Mouse (Mus musculus) intestine, embryonic 14.5 days (tissue): ENCODE measurements around the gene Tdrd6. TPM values are rescaled to one million over a fixed set of nuclear protein-coding genes. Genes with fewer than 3 reads are reported as not detected.

Experiments used
- ATAC-seq: fragments of 200-750 bp; cut with Nextera tagmentation; replicated peaks from 2 replicates; pipeline ENCODE4 v1.8.0; 2017; ENCODE audit warnings: low read depth, moderate number of reproducible peaks, moderate TSS enrichment, moderate library complexity; ENCODE audit not compliant: low FRiP score, low TSS enrichment
- DNase-seq: peaks from one replicate; pipeline ENCODE4 v3.0.0-alpha.2; 2018; ENCODE audit warnings: low spot score
- H3K27ac ChIP-seq: fragments of 300-500 bp; sonication (generic); 2 replicates; pipeline ENCODE4 v1.5.1; 2014; ENCODE audit warnings: low read depth, mild to moderate bottlenecking, control low read depth
- H3K27me3 ChIP-seq: fragments of 300-500 bp; sonication (generic); replicated peaks from 2 replicates; pipeline ENCODE4 v1.6.1; 2014; ENCODE audit warnings: low read length, control low read depth; ENCODE audit not compliant: control insufficient read depth, insufficient read depth
- H3K36me3 ChIP-seq: fragments of 300-500 bp; sonication (generic); 2 replicates; pipeline ENCODE4 v1.6.1; 2014; ENCODE audit warnings: low read length, control low read depth; ENCODE audit not compliant: control insufficient read depth, insufficient read depth
- H3K4me1 ChIP-seq: fragments of 300-500 bp; sonication (generic); replicated peaks from 2 replicates; pipeline ENCODE4 v1.6.1; 2014; ENCODE audit warnings: low read length, control low read depth, mixed read lengths; ENCODE audit not compliant: control insufficient read depth, insufficient read depth
- H3K4me2 ChIP-seq: fragments of 300-500 bp; sonication (generic); 2 replicates; pipeline ENCODE4 v1.6.1; 2014; ENCODE audit warnings: low read length
- H3K4me3 ChIP-seq: fragments of 300-500 bp; sonication (generic); 2 replicates; pipeline ENCODE4 v1.5.1; 2014; ENCODE audit warnings: low read depth, low read length, control low read depth, mixed read lengths
- H3K9ac ChIP-seq: fragments of 300-500 bp; sonication (generic); 2 replicates; pipeline ENCODE4 v1.6.1; 2014; ENCODE audit warnings: mild to moderate bottlenecking, low read length
- H3K9me3 ChIP-seq: fragments of 300-500 bp; sonication (generic); 2 replicates; pipeline ENCODE4 v1.6.1; 2016; ENCODE audit warnings: low read length, control low read depth; ENCODE audit not compliant: control insufficient read depth
- WGBS: fragments of 180-500 bp; shearing (Covaris S2); extraction: QIAGEN DNeasy Blood & Tissue Kit; methylation state at CpG from one replicate; pipeline ENCODE4 v1.1.7; 2014; 5-methylcytosine and 5-hydroxymethylcytosine counted together
- polyA plus RNA-seq: library from polyadenylated mRNA; unstranded; fragments of >200 nt; fragmentation: Nextera tagmentation; extraction: Ambion mirVana; gene quantifications from 2 replicates; pipeline ENCODE4 v1.2.1, GENCODE M21; 2014

The Tdrd6 gene
- 0.15 and 0.17 TPM in 2 replicates for polyA plus RNA-seq

DNA sequence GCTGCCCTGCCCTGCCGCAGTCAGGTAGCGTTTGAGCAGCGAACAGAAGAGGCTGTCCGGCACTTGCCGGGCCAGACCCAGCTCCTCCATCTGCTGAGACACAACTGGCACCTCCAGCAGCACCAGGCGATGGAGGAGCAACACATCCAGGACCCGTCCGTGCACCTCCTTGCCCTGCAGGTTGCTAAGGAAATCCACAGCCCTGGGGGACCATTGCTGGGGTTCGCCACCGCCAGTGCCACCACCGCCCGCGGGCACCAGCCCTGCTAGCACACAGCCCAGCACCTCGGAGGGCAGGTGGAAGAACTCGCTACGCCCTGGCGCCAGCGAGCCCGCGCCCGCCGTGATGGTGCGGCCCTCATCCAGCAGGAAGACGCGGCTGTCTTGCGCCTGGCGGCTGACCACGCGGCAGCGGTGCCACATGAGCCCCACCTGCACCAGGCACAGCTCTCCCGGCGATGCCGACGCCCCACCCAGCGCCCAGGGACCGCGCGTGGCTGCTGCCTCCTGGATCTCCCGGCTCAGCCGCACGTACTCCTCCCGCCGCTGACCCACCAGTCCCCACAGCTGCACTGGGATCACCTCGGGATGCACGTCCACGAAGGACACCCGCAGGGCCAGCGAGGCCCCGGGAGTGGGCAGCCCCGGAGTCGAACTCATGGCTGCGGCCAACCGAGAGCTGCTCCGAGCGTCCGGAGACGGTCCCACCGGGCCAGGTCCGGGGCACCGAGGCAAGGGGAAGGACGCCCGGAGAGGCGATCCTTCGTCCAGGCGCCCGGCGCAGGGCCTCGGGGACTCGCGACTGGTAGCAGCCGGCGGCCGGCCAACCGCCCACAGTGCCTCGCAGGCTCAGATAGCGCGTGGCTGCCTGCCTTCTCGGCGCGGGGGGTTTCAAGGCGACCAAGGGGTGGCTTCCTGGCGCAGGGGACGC lies at the start of gene Tdrd6:
Gene Tdrd6 (minus strand): TSS at position 804 of the 931 bp plus-strand sequence.
- DNase-seq, result peak; percentile 66
- ATAC-seq, result peak; percentile 36; the same call in 1 of the 2 replicates
- no peaks in the 10 kb centered on the region for H3K36me3 ChIP-seq
- H3K9me3 ChIP-seq, result 0 out of 2 replicates have a peak, but pooled peaks cover 3% of the 10 kb centered on the region
- H3K27ac ChIP-seq, result no peak within 1 kb of the TSS
- H3K4me2 ChIP-seq, result peak within 1 kb of the TSS; percentile 62
- peak within 1 kb of the TSS; percentile 36 for H3K4me3 ChIP-seq
- peaks cover 7% of the 10 kb centered on the region; the same call in 1 of the 2 replicates for H3K4me1 ChIP-seq
- H3K27me3 ChIP-seq, result peaks cover 38% of the 10 kb centered on the region
- 4% methylated on average over 79 of the region's 83 CpGs for WGBS
- peak within 1 kb of the TSS; percentile 22; the same call in 1 of the 2 replicates for H3K9ac ChIP-seq

DNA sequence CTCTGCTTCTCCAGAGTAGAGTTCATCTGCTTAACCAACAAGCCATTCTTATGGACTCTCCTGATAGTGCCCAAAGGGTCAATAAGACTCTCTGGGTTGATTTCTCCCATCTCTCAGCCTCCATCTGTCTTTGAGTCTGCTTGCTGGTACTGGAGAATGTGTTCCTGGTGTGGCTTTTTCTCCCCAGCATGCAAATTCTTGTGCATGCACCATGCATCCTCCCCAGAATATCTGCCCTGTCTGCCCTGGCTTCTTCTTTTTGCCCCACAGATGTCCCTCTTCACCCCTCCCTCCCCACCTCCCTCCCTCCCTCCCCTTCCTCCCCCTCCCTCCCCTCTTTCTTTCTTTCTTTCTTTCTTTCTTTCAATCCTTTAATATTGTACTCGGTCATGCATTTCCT lies 47.2 kb upstream of the Tdrd6 start:
- no peaks in the 10 kb centered on the region for H3K27me3 ChIP-seq
- no peak for DNase-seq
- 31% methylated on average over 1 of the region's 1 CpGs for WGBS
- no peaks in the 10 kb centered on the region for H3K9me3 ChIP-seq
- 0 out of 2 replicates have a peak, but pooled peaks cover 4% of the 10 kb centered on the region for H3K36me3 ChIP-seq
- H3K9ac ChIP-seq, result no peak overlapping the region
- H3K4me2 ChIP-seq, result no peak overlapping the region
- no peak overlapping the region for H3K27ac ChIP-seq
- no peaks in the 10 kb centered on the region for H3K4me1 ChIP-seq
- H3K4me3 ChIP-seq, result no peak overlapping the region
- ATAC-seq, result no peak

DNA sequence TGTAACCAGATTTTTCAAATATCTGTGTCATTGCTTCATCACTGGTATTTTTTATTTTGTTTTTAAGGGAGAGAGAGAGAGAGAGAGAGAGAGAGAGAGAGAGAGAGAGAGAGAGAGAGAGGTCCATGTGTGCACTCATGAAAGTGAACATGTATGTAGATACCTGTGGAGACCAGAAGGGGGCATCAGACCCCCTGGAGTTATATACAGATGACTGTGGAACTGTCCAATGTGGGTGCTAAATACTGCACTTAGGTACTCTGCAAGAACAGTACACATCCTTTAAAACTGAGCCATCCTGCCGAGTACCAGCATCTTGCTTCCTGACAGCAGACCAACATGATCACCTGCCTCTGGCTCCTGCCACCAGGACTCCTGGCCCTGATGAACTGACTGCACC lies 46.1 kb upstream of the Tdrd6 start:
- Histone ChIP-seq H3K27me3 (no peaks in the 10 kb centered on the region), H3K4me2 (no peak overlapping the region), H3K36me3 (0 out of 2 replicates have a peak, but pooled peaks cover 4% of the 10 kb centered on the region), H3K4me3 (no peak overlapping the region), H3K27ac (no peak overlapping the region), H3K9me3 (no peaks in the 10 kb centered on the region), H3K4me1 (no peaks in the 10 kb centered on the region), H3K9ac (no peak overlapping the region)
- DNase-seq (no peak), ATAC-seq (no peak)
- 88% methylated on average over 1 of the region's 1 CpGs for WGBS

DNA sequence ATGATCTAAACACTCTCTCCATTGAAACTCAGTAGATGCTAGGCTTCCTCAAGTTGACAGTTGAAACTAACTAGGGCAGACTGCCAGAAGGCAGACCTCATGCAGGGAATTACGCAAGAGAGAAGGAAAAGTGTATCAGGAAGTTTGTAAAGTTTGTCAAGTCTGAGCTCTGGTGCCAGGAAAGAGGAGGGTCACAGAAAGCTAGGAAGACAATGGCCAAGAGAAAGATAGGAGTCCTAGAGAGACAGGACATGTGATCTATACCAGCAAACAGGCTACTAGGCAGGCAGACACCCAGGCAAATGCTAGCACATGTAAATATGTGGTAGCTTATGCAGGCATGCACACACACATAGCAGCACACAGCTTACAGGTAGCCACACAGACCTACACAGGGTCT lies 45.1 kb upstream of the Tdrd6 start:
- H3K36me3 ChIP-seq, result 0 out of 2 replicates have a peak, but pooled peaks cover 4% of the 10 kb centered on the region
- H3K9ac ChIP-seq, result no peak overlapping the region
- no peaks in the 10 kb centered on the region for H3K9me3 ChIP-seq
- no peaks in the 10 kb centered on the region for H3K27me3 ChIP-seq
- 59% methylated on average over 1 of the region's 1 CpGs for WGBS
- no peaks in the 10 kb centered on the region for H3K4me1 ChIP-seq
- no peak overlapping the region for H3K27ac ChIP-seq
- ATAC-seq (no peak), DNase-seq (no peak)
- no peak overlapping the region for H3K4me2 ChIP-seq
- no peak overlapping the region for H3K4me3 ChIP-seq

DNA sequence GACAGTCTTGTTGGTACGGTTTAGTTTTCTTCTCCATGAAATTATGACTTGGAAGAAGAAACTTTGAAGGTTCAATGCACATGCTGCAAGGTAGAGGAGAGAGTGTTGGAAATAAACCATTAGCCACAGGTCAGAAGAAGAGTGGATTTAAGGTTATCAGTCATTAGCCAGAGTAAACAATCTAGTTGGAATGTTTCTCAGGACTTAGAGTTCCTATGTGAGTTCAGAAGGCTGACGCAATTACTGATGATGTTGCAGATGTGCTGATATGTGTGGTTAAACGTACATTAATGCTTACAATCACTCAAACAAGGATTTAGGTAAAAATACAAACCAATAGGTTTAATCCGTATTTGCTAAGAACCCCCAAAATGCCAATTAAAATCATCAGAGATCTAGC lies 41.8 kb upstream of the Tdrd6 start:
- Histone ChIP-seq H3K36me3 (no peaks in the 10 kb centered on the region), H3K4me2 (no peak overlapping the region), H3K27me3 (no peaks in the 10 kb centered on the region), H3K4me1 (peaks cover 10% of the 10 kb centered on the region), H3K9me3 (no peaks in the 10 kb centered on the region), H3K27ac (no peak overlapping the region), H3K4me3 (no peak overlapping the region), H3K9ac (no peak overlapping the region)
- DNase-seq (no peak), ATAC-seq (no peak)
- WGBS, result 48% methylated on average over 4 of the region's 4 CpGs

DNA sequence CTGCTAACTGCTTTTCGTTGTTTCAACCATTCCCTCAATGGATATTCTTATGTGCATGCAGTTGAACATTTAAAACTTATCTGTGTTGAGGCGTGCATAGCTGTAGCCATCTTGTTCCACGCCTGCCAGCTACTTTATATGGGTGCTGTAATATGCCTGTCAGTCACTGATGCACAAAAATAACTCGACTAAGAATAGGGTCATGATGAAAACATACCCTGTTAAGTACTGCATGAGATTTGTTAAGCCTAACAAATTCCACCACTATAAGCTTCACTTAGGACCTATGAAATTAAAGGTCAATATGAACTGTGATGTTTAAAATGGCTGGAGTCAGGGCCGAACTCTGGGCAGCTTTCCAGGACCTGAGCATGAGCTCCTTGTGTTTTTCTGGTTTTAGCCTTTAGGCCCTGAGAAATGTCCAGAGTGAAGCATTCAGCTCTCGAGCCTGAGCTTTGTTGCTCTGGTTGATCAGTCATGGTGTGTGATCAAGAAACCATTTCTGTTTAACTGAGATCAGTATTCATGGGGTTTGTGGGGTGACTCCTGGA lies 39.1 kb upstream of the Tdrd6 start:
- H3K9ac ChIP-seq, result no peak overlapping the region
- H3K27me3 ChIP-seq, result no peaks in the 10 kb centered on the region
- DNase-seq (no peak), ATAC-seq (no peak)
- H3K36me3 ChIP-seq, result no peaks in the 10 kb centered on the region
- H3K4me1 ChIP-seq, result peaks cover 22% of the 10 kb centered on the region
- no peaks in the 10 kb centered on the region for H3K9me3 ChIP-seq
- H3K4me2 ChIP-seq, result no peak overlapping the region
- H3K27ac ChIP-seq, result no peak overlapping the region
- H3K4me3 ChIP-seq, result no peak overlapping the region
- 73% methylated on average over 6 of the region's 6 CpGs for WGBS

GRCm38 (mm10) chr17:43667290-43667843 lies 37.3 kb upstream of the Tdrd6 start, which contains the start of gene Cyp39a1:
TSS of gene Cyp39a1 (plus strand) at chr17:43667425.
- peak within 1 kb of the TSS; percentile 78 for H3K4me3 ChIP-seq
- H3K9me3 ChIP-seq, result no peaks in the 10 kb centered on the region
- H3K27me3 ChIP-seq, result no peaks in the 10 kb centered on the region
- WGBS, result under 1% methylated on average over 17 of the region's 17 CpGs
- peak; percentile 72 for DNase-seq
- no peak for ATAC-seq
- peaks cover 7% of the 10 kb centered on the region for H3K36me3 ChIP-seq
- H3K4me2 ChIP-seq, result peak within 1 kb of the TSS; percentile 81
- H3K4me1 ChIP-seq, result peaks cover 22% of the 10 kb centered on the region
- peak within 1 kb of the TSS; percentile 64 for H3K9ac ChIP-seq
- 0 out of 2 replicates have a peak within 1 kb of the TSS, but pooled peaks have one; percentile 33 for H3K27ac ChIP-seq

- H3K4me1 ChIP-seq, result peaks cover 22% of the 10 kb centered on the region
- peak; percentile 92 for DNase-seq
- H3K4me2 ChIP-seq, result peak within 1 kb of the TSS; percentile 81
- H3K27ac ChIP-seq, result 0 out of 2 replicates have a peak within 1 kb of the TSS, but pooled peaks have one; percentile 33
- under 1% methylated on average over 41 of the region's 41 CpGs for WGBS
- H3K36me3 ChIP-seq, result peaks cover 7% of the 10 kb centered on the region
- ATAC-seq, result peak; percentile 99
- H3K4me3 ChIP-seq, result peak within 1 kb of the TSS; percentile 78
- H3K9me3 ChIP-seq, result no peaks in the 10 kb centered on the region
- H3K9ac ChIP-seq, result peak within 1 kb of the TSS; percentile 64
- no peaks in the 10 kb centered on the region for H3K27me3 ChIP-seq
These were observed 36.6 kb upstream of the Tdrd6 start, which contains the start of gene Slc25a27 for GRCm38 (mm10) chr17:43666576-43667289. TSS of gene Slc25a27 (minus strand) at chr17:43667214.
